Mouse (Mus musculus): ENCODE data around the gene Tmem39a.

Gene Tmem39a

DNA sequence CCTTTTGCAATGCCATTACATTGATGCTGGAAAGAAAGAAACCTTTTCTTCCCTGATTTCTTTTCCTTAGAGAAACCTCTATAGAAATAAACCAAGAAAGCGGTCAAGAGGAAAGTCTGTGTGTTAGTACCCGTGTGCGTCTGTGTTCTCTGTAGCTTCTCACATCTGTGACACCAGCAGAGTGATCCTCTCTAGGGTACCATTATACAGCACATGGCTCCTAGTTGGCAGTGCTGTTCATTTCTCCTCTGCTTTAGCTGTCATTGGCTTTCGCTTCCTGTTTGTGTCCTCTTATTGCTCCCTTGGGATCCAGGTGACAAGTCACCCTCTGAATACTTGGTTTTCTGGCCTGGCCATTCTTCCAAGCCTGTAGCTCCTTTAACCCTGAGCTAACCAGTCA is 29.1 kb downstream of the Tmem39a start:
- no peak for DNase-seq (ENCODE audit: low spot score in 2 of 2)

DNA sequence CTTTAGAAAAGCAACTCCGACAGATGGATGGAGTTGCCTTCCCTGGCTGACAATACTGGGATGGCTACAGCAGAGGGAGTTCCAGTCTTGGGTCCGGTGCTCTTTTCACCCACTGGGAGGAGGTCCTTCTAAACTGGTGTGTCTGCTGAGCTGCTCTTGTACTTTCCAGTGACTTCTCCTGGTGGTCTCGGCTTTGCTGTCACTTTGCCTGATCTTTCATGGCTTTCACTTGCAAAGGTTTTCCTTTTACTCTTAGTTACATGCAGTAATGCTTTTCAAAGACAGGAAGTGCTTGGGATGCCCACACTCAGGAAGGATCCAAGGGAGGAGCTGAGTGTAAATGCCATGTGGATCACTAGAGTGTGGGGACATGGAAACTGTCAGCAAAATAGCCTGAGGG is 33.0 kb downstream of the Tmem39a start:
- no peak for DNase-seq (ENCODE audit: low spot score in 2 of 2)

DNA sequence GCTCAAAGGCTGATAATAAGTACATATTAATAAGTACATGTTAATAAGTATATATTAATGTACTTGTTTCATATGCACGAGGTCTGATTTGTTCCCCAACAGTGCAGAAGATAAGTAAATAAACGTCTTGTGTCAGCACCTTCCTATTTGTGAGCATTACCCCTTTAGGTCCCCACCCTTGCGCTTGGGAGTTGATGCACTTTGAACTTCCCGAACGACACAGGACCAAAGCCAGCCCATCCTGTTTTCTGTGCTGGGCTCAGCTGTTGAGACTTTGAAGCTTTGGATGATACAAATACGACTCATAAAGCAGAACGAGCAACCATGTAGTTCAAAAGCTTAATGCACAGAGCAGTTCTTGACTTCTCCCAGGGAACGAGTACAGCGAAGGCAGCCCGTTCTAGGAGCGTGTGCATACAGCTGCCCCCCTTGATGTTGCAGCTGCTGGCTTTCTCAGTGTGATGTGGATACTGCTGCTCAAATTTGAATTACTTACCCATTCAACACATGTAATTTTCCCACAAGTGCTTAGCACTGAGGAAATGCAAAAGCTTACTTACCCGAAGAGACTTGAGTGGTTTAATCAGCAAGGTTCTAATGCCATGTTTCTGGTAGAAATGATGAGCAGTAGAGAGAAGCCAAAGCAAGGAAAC is 33.7 kb downstream of the Tmem39a start:
- peak; percentile 22 to 51 for DNase-seq (ENCODE audit: low spot score in 2 of 2)

DNA sequence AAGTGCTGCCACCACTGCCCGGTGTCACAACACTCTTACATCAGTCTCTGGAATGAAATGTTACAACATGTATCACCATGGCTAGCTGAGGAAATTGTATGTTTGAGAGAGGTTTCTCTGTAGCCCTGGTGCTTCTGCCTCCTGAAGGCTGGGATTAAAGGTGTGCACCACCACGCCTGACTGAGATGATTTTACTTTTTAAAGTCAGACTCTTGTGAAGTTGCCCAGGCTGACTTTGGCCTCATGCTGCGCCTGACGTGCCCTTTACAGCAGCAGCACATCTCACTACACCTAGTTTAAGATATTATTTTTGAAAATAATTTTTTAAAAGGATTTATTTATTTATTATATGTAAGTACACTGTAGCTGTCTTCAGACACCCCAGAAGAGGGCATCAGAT is 34.4 kb downstream of the Tmem39a start:
- no peak for DNase-seq (ENCODE audit: low spot score in 2 of 2)

DNA sequence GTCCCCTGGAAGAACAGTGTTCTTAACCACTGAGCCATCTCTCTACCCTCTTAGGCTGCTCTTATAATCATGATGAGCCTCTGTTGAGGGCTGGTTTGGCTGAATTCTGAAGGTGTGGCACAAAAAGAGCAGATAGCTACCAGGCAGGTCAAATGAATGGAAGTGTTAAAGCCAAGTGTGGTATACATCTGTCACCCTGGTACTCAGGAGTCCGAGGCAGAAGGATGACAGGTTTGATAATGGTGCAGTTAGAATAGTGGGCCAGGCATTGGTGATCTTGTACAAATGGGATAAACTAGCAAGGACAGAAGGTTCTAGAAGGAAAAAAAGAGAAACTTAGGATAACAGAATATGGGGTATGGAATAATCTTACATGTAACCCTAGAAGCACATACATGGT is 35.9 kb downstream of the Tmem39a start:
- no peak for DNase-seq (ENCODE audit: low spot score in 2 of 2)

DNA sequence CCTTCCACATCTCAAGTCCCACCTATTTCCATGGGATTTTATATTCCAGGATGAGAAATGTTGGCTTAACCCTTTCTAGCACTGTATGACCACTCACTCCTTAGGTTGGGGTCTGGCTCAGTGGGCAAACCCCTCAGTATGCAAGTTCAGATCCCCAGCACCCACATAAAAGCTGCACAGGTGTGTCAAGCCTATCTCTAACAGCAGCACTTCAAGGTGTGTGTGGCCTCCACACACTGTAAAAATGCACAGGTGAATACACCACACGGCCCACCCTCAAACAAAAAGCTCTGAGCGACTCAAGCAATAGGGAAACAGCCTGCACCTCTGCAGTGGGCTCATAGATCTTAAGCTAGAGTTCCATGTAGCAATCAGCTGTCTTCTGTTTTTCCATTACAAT is 37.6 kb downstream of the Tmem39a start:
- no peak for DNase-seq (ENCODE audit: low spot score in 2 of 2)

DNA sequence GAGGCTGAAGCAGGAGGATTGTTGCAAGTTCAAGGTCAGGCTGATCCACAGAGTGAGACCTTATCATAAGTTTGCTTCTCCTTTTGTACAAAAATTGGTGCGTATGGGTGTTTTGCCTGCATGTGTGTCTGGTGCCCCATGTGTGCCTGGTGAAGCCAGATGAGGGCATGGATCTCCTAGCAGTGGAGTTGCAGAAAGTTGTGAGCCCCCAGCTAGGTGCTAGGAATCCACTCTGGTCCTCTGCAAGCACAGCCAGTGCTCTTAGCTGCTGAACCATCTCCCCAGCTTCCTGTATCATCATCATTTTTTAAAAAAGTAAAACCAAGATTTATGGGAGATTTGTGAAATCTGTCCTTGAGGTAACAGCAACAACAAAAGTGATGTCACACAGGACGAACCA is 38.2 kb downstream of the Tmem39a start:
- no peak for DNase-seq (ENCODE audit: low spot score in 2 of 2)

DNA sequence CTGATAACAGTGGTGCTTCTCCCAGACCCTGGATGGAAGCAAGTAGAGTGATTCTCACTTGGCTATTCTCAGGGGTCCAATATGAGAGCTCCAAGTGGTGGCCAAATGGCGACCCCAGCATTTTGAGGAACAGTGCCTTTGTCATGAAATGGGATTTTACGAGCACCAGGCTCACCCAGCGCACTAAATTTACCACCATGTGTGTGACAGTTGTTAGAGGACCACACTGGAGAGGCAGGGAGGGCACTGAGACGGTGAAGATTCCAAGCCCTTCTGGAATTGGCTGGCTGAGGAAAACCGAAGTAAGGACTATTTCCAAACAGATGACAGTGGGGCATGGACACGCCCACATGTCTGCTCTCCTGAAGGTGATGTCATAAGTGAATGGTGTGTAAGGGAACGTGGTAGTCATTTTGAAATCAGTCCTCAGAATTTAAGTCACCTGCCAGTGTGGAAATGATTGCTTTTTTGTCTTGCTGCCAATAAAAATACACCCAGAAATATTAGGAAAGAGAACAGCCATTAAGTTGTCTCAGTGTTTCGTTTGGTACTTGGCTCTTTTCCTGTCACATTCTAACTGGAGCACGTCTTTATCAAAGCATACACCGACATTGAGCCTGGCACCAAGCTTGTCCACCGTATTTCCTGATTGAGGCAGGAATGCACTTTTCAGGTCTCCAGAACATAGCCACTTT is 40.6 kb downstream of the Tmem39a start:
- no peak for DNase-seq (ENCODE audit: low spot score in 2 of 2)

DNA sequence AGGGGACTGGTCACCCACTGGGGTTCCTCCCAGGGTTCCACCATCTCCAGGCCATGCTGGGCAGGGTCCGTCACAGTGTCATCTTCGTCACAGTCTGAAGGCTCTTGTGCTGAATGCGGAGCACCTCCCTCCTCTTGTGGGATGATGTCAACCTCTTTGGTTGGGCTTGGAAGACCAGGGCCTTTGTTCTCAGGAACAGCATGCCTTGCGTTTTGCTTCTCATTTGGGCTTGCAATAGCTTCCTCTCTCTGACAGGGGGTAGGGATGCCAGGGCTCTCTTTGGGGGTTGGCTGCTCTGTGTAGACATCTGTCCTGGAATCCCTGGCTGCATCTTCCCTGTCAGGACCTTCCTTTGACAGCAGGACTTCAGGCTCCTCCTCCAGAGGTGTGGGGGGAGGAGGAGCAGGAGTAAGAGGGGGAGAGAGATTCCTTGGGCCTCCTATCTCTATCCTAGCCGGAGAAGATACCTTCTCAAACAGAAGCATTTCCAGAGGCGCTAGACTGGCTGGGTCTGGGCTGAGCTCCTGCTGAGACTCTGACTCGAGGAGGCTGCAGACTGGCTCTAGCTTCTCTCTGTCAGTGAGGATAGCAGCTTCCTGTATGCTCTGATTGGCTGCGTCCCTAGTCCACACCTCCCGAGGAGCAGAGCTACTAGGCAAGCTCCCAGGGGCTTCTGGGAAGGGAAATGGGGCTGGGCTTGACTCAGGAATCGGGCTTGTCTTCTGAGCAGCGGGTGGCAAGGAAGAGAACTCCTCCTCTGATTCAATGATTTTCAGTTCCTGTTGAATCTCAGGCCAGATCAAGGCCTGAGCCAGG is 44.7 kb downstream of the Tmem39a start:
- DNase-seq (ENCODE audit: low spot score in 2 of 2), result peak; percentile 67 to 71

DNA sequence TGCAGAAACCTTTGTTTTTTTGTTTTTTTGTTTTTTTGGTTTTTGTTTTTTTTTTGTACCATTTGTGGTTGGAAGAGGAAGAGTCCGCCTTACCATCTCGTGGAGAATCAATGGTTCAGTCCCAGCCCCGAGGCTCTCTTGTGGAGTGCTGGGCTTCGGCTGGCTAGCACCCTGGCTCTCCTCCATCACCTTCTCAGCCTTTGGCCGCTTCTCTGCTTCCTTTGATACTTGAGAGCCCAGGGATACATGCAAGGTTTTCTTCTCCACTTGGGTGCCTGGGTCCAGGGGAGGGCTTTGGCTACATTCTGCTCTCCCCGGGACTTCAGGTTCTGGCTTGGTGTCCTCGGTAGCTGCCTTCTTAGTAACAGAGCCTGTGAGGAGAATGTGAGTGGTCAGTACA is 48.0 kb downstream of the Tmem39a start:
- no peak for DNase-seq (ENCODE audit: low spot score in 2 of 2)

DNA sequence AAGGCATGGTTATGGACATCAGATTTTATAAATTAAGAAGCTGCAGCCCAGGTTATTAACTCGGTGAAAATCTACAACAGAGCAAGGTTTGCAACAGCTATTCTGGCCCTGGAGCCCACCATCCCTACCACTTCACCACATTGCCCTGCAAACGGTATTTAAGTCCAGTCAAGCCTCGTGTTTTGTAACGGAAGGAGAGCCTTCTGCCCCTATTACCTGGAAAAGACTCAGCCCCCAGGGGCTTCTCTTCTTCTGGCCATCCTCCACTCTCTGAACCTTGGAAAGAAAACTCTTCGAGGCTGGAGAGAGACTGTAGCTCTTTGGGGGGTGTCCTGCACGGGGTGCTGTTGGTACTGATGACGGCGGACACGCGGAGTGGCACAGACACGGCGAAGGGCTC is 50.2 kb downstream of the Tmem39a start:
- no peak for DNase-seq (ENCODE audit: low spot score in 2 of 2)

DNA sequence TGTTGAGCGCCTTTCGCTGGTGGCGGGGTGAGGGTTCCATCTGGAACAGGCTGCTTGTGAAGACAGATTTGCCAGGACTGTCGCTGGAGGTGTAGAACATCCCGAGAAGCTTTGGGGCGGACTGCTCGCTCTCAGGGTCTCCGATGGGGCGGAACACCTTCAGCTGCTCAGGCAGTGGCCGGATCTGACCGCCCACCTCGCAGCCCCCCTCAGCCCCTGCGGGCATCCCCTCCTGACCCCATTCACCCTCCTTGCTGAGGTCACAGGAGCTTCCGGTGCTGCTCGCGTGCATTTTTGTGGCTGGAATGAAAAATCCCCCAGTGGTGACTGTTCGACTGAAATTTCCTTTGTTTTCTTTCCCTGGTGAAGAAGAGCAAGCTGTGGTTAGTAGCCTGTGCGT is 50.6 kb downstream of the Tmem39a start:
- no peak for DNase-seq (ENCODE audit: low spot score in 2 of 2)

DNA sequence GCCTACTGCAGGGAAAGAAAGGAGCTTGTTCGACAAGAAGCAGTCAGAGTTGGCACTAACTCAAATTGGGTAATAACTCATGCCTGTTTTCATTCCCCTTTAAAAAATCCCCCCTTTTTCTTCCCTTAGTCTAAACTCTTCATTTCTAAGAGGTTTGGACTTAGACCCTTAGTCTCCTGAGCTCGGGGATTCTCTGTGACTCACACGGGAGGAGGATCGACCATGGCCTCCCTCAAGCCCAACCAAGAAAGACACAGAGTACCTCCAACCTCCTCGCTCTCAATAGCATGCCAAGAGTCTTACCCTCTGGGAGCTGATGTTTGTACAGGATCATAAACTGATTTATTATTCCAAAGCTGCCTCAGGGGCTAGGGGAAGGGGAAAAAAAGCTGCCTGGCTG is 54.1 kb downstream of the Tmem39a start:
- no peak for DNase-seq (ENCODE audit: low spot score in 2 of 2)

DNA sequence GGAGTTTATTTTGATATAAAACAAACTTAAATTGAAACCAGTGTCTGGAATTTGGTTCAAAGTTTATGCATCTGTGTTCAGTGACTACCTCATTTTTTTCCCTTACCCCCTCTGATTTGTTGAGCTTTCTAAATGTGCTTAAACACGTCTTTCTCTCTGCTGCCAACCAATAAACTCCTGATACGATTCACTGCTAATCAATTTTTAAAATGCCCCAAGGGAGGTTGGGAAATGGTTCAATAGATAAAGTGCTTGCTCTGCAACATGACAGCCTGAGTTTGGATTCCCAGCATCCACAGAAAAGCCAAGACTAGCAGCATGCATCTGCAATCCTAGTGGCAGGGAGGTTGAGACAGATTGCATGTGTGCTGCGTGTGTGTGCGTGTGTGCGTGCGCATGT is 55.1 kb downstream of the Tmem39a start:
- no peak for DNase-seq (ENCODE audit: low spot score in 2 of 2)

DNA sequence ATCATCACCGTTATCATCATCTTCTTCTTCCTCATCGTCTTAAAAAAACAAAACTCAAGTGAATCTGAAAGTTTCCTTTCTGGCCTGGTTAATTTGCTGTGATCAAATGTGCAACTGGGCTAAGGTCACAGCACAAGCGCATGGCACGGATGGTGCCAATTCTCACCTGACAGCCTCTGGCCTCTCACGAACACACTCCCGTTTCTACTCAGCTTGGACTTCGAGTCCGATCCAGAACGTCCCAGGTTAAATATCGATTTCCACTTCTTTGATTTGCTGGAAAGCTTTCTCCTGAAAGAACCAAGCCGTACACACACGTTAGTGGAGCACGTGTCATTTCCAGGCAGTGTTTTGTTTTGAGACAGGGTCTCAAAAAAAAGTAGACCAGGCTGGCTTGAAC is 59.5 kb downstream of the Tmem39a start:
- DNase-seq (ENCODE audit: low spot score in 2 of 2), result no peak

DNA sequence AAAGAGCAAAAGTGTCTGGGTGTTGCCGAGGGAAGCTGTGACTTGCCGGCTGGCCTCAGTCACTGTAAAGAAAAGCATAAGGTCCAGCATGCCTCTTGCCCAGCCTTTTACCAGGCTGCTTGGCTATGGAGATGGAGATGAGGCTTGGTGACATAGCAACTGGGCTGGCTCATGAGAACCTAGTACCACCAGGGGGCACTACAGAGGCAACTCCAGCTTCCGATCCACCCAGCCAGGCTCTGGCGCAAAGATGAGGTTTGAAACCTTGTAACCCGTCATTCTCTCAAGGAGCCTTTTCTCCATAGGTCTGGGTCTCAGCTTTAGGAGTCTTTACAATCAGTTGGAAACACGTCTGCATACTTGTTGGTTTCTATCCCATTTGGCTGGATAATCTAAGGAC is 60.6 kb downstream of the Tmem39a start:
- DNase-seq (ENCODE audit: low spot score in 2 of 2), result peak; percentile 54 to 78

DNA sequence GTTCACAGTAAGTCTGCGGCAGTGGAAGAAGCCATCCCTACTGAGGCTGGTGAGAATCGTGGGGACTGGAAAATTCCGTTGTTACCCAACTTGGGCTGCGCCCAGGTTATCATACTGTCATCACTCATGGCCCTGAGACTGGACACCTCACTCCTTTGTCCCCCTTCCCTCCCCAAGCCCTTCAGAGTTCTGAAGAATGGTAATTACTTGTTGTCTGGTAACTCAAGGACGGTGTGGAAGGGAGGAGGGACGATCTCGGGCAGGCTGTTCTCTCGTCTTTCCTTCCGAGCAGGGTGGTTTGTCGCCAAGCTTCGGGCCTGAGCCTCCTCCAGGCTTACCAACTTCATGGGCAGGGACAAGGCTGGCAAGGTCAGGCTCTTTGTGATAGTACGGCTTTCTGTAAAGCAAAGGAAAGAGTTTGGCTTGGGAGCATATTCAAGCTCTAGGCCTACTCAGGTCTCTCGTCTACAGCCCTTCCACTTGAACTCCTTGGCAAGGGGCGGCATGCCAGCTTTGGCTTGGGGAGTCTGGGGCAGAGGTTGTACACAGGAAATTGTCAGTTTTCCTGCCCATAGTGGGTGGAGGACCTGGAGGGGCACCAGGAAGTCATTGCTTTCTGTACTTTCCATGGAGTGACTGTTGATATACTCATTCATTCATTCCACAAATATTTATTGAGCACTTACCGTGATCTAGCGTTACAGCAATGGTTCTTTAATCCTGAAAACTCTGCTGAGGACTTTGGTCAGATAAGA is 62.4 kb downstream of the Tmem39a start:
- no peak for DNase-seq (ENCODE audit: low spot score in 2 of 2)

DNA sequence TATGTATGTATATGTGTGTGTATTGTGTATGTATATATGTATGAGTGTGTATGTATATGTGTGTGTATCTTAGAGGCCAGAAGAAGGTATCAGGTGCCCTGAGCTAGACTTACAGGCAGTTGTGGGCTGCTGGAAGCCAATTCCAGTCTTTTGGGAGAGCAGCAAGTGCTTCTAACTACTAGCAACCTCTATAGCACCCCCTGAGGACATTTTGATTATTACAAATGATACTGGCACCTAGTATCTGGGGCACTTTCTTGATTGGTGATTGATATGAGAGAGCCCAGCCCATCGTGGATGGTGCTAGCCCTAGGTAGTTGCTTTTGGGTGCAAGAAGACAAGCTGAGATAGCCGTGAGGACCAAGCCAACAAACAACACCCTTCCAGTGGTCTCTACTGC is 63.8 kb downstream of the Tmem39a start:
- DNase-seq (ENCODE audit: low spot score in 2 of 2), result no peak

DNA sequence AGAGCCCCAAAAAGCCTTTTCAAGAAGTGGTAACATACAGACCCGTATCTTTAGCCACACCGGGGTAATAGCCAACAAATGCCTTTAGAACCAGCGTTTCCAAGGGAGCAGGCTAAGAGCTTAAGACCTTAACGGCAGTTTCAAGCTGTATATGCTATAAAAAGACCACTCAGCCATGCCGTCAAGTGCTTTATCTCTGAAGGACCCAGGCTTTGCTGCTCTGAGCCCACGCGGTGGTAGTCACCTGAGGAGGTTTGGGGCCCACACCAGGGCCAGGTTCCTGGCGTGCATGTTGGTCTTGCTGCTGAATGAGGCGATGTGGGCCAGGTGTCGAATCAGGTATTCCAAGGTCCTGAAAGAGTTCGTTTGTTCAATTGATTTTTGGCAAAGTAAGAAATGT is 65.8 kb downstream of the Tmem39a start:
- no peak for DNase-seq (ENCODE audit: low spot score in 2 of 2)

DNA sequence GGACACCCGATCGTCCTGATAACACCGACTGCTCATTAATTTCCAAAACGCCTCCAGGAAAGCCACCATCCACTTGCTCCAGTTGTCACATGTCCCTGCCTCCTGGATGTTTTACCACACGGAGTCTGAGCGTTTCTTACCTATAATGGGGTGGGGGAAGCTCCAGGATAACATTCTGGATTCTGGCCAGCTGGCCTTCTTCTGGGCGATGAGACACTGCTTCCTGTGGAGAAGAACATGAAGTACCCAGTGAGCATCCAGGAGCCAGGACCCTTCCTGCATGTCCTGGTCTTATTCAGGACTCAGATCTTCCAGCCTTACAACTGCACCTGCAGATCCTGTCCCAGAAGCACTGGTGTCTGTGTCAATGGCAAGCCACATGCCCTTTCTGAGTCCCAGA is 66.9 kb downstream of the Tmem39a start:
- no peak for DNase-seq (ENCODE audit: low spot score in 2 of 2)

DNA sequence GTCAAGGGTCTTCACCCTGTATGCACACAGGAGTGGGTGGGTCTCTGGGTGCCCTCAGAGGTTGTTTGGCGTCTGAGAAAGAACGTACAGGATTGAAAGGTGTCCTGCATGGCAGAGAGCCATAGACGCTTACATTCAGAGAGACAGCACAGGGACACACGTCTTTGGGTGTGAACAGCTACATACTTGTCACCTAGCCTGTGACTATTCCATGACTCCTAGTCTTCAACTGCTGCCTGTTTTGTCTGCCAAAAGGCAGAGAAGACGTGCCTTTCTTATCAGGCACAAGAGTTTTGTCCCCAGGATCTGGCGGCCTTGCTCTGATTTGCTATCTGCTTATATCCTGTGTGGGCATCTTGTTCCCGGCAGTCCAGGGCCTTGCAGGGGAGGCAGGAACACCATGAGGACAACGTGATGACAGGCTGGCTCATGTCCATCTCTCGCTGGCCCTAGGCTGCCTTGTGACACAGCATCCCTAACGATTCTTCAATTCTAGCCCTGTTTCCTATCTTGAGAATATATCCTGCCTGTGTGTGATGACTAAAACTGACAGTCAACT is 67.4 kb downstream of the Tmem39a start:
- DNase-seq (ENCODE audit: low spot score in 2 of 2), result peak; percentile 41 to 46

DNA sequence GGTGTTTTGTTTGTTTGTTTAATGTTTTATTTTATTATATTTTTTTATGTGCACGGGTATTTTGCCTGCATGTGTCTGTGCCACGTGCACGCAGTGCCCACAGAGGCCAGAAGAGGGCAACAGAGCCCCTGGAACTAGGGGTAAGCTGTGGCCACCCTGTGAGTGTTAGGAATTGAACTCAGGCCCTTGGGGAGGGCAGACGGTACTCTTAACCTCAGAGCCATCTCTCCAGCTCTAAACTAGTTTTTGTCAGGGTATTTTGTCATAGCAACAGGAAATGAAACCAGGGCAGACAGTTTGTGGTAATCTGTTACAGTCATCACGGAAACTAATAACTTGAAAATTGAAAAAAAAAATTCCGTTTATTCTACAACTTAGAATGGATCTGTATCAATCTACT is 73.6 kb downstream of the Tmem39a start:
- DNase-seq (ENCODE audit: low spot score in 2 of 2), result peak; percentile 53 to 57
